Mouse (Mus musculus) neural tube, embryonic 11.5 days (tissue): Measurements from ENCODE around the gene Zfp872. TPM values are rescaled to one million over a fixed set of nuclear protein-coding genes. Genes with fewer than 3 reads are reported as not detected.
"Not testable (repeated sequence)": the region's sequence is repeated elsewhere in the genome, so short reads cannot be mapped to it uniquely, and the experiment has no call there.

Source experiments
- ATAC-seq: fragments of 200-750 bp; cut with Nextera tagmentation; 2 replicates; pipeline ENCODE4 v1.8.0; 2017; ENCODE audit warnings: moderate number of reproducible peaks, mild to moderate bottlenecking, moderate TSS enrichment, moderate library complexity; ENCODE audit not compliant: insufficient read depth, low FRiP score, low TSS enrichment
- DNase-seq: peaks from one replicate; pipeline ENCODE4 v3.0.0-alpha.2; 2015; ENCODE audit warnings: low spot score
- H3K27ac ChIP-seq: fragments of 300-500 bp; sonication (generic); 2 replicates; pipeline ENCODE4 v1.5.1; 2014; ENCODE audit warnings: low read depth, mild to moderate bottlenecking, low read length
- H3K27me3 ChIP-seq: fragments of 300-500 bp; sonication (generic); 2 replicates; pipeline ENCODE4 v1.6.1; 2014; ENCODE audit warnings: mild to moderate bottlenecking, low read length, mixed read lengths; ENCODE audit not compliant: control insufficient read depth, insufficient read depth
- H3K36me3 ChIP-seq: fragments of 300-500 bp; sonication (generic); 2 replicates; pipeline ENCODE4 v1.6.1; 2014; ENCODE audit warnings: mild to moderate bottlenecking, low read length, moderate library complexity, mixed read lengths; ENCODE audit not compliant: control insufficient read depth, insufficient read depth
- H3K4me1 ChIP-seq: fragments of 300-500 bp; sonication (generic); 2 replicates; pipeline ENCODE4 v1.6.1; 2014; ENCODE audit warnings: low read length, mixed read lengths; ENCODE audit not compliant: control insufficient read depth, insufficient read depth
- H3K4me2 ChIP-seq: fragments of 300-500 bp; sonication (generic); 2 replicates; pipeline ENCODE4 v1.6.1; 2014; ENCODE audit warnings: low read depth, mild to moderate bottlenecking, moderate library complexity
- H3K4me3 ChIP-seq: fragments of 300-500 bp; sonication (generic); 2 replicates; pipeline ENCODE4 v1.5.1; 2014; ENCODE audit warnings: low read depth, low read length
- H3K9ac ChIP-seq: fragments of 300-500 bp; sonication (generic); 2 replicates; pipeline ENCODE4 v1.6.1; 2014; ENCODE audit warnings: mild to moderate bottlenecking, low read length
- H3K9me3 ChIP-seq: fragments of 300-500 bp; sonication (generic); 2 replicates; pipeline ENCODE4 v1.6.1; 2016; ENCODE audit warnings: low read length; ENCODE audit not compliant: control insufficient read depth
- WGBS: fragments of 180-500 bp; shearing (Covaris S2); extraction: QIAGEN DNeasy Blood & Tissue Kit; methylation state at CpG from one replicate; pipeline ENCODE4 v1.1.7; 2014; 5-methylcytosine and 5-hydroxymethylcytosine counted together
- polyA plus RNA-seq: library from polyadenylated mRNA; unstranded; fragments of >200 nt; fragmentation: Nextera tagmentation; extraction: Ambion mirVana; gene quantifications from 2 replicates; pipeline ENCODE4 v1.2.1, GENCODE M21; 2014

Gene Zfp872
- polyA plus RNA-seq: 0.15 and 0.24 TPM in 2 replicates

DNA sequence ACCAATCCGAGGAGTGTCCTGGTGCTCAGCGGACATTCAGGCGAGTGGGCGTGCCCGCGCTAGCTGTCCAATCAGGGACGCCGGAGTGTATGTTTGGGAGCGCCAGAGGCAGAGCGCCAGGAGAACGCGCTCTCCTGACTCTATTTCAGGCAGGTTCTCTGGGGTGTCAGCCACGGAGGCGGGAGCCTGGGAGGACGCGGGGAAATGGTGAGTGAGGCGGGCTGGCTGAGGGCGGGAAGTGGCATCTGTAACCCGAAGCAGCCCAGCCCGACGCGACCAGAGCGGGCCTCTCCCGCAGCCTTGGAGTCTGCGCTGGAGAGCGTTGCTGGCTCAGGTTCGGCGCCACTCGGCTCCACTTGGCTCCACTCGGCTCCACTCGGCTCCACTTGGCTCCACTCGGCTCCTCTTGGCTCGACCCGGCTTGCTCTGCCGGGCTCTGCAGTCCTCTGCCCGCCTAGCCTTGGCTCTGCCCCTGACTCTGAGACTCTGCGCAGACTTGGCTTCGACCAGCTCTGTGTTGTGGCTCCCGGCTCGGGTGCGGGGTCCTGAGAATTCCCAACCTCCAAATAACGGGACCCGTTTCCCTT, at the start of gene Zfp872:
Zfp872 (plus strand) TSS at position 66 of the 587 bp plus-strand sequence.
- H3K4me1 ChIP-seq: no peaks in the 10 kb centered on the region
- DNase-seq (peak; percentile 62), ATAC-seq (peak; percentile 68; the same call in 1 of the 2 replicates)
- H3K36me3 ChIP-seq: no peaks in the 10 kb centered on the region
- peak within 1 kb of the TSS; percentile 47 for H3K9ac ChIP-seq
- H3K27ac ChIP-seq: no peak within 1 kb of the TSS
- H3K4me3 ChIP-seq: peak within 1 kb of the TSS; percentile 30
- H3K27me3 ChIP-seq: peaks cover 2% of the 10 kb centered on the region; the same call in 1 of the 2 replicates
- H3K9me3 ChIP-seq: peaks cover 3% of the 10 kb centered on the region; the same call in 1 of the 2 replicates
- peak within 1 kb of the TSS; percentile 44 for H3K4me2 ChIP-seq
- WGBS: 14% methylated on average over 43 of the region's 43 CpGs

DNA sequence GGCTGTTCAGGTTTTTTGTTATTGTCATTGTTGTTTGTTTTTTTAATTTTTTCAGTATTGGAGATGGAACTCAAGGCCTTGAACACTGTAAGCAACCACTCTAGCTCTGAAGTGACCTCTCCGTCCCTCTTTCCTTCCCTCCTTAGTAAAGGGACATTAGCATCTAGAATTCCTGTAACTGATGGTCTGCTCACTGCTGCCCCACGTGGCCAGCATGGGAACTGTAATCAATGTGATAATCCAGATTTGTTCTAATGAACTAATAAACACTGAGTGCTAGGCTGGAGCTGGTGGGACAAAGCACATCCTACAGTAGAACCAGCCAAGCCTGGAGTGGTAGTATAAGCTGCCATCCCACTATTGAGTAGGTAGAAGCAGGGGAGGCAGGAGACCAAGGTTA, 49.4 kb upstream of the Zfp872 start:
- Histone ChIP-seq H3K36me3 (no peaks in the 10 kb centered on the region), H3K4me2 (no peak overlapping the region), H3K4me1 (peaks cover 5% of the 10 kb centered on the region; the same call in 1 of the 2 replicates), H3K9ac (no peak overlapping the region), H3K27me3 (no peaks in the 10 kb centered on the region), H3K4me3 (no peak overlapping the region), H3K9me3 (no peaks in the 10 kb centered on the region), H3K27ac (no peak overlapping the region)
- DNase-seq: peak; percentile 55
- 26% methylated on average over 2 of the region's 2 CpGs for WGBS
- no peak for ATAC-seq

- ATAC-seq (no peak), DNase-seq (no peak)
- Histone ChIP-seq H3K4me2 (no peak overlapping the region), H3K27ac (no peak overlapping the region), H3K9me3 (no peaks in the 10 kb centered on the region), H3K36me3 (no peaks in the 10 kb centered on the region), H3K4me3 (no peak overlapping the region), H3K9ac (no peak overlapping the region), H3K27me3 (no peaks in the 10 kb centered on the region), H3K4me1 (peaks cover 5% of the 10 kb centered on the region; the same call in 1 of the 2 replicates)
- 87% methylated on average over 5 of the region's 5 CpGs for WGBS
Observed at GRCm38 (mm10) chr9:22139746-22140145, 48.1 kb upstream of the Zfp872 start.

- Histone ChIP-seq H3K9me3 (no peaks in the 10 kb centered on the region), H3K27me3 (no peaks in the 10 kb centered on the region), H3K27ac (no peak overlapping the region), H3K36me3 (no peaks in the 10 kb centered on the region), H3K4me2 (no peak overlapping the region), H3K4me3 (no peak overlapping the region), H3K9ac (no peak overlapping the region), H3K4me1 (no peaks in the 10 kb centered on the region)
- WGBS: 58% methylated on average over 17 of the region's 17 CpGs
- DNase-seq: peak; percentile 89
- ATAC-seq: peak; percentile 65; the same call in 1 of the 2 replicates
Observed at GRCm38 (mm10) chr9:22143108-22144037, 44.5 kb upstream of the Zfp872 start.

GRCm38 (mm10) chr9:22144304-22144965, 43.5 kb upstream of the Zfp872 start:
- no peak for DNase-seq
- Histone ChIP-seq H3K4me3 (no peak overlapping the region), H3K4me1 (no peaks in the 10 kb centered on the region), H3K9ac (no peak overlapping the region), H3K9me3 (no peaks in the 10 kb centered on the region), H3K36me3 (no peaks in the 10 kb centered on the region), H3K27me3 (no peaks in the 10 kb centered on the region), H3K27ac (no peak overlapping the region), H3K4me2 (no peak overlapping the region)
- 90% methylated on average over 7 of the region's 8 CpGs for WGBS
- ATAC-seq: no peak

DNA sequence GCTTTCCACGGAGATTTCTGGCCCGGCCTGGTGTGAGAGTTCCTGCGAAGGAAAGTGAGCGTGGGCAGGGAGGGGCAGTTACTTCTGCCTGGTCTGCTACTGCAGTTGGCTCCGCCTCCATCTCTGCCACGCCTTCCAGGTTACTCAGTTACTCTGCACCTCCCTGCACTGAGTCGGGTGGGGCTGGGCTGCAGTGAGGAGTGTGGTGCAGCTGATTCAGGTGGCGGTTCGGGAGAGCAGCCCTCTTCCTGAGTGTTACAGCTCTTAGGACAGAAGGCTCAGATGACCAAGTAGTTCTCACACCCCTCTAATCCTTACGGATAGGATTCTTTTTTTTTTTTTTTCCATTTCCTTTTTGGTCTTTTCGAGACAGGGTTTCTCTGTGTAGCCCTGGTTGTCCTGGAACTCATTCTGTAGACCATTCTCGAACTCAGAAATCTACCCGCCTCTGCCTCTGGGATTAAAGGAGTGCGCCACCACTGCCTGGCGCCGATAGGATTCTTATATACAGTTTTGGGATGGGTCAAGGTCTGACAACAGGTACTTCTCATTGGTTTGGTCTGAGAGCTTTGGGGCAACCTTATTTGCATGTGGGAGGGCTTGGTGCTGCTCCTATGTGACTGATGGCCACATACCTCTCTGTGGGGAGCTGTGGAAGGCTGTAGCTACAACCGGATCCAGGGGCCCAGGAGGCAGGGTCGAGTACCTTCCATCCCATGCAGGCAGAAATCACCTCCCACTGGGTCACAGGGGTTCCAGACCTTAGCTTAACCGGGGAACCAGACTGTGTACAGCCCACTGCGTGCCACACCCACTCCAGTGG, 38.3 kb upstream of the Zfp872 start:
- DNase-seq: no peak
- Histone ChIP-seq H3K9me3 (no peaks in the 10 kb centered on the region), H3K27ac (no peak overlapping the region), H3K9ac (no peak overlapping the region), H3K4me3 (no peak overlapping the region), H3K4me1 (no peaks in the 10 kb centered on the region), H3K27me3 (no peaks in the 10 kb centered on the region), H3K4me2 (no peak overlapping the region), H3K36me3 (no peaks in the 10 kb centered on the region)
- no peak for ATAC-seq
- WGBS: 78% methylated on average over 20 of the region's 20 CpGs

- not testable (repeated sequence) for H3K9me3 ChIP-seq, H3K36me3 ChIP-seq, H3K4me2 ChIP-seq, H3K27ac ChIP-seq, DNase-seq, H3K4me3 ChIP-seq, H3K27me3 ChIP-seq, H3K9ac ChIP-seq, H3K4me1 ChIP-seq, ATAC-seq
- 84% methylated on average over 7 of the region's 7 CpGs for WGBS
Observed at GRCm38 (mm10) chr9:22150249-22150693, 37.6 kb upstream of the Zfp872 start.

GRCm38 (mm10) chr9:22150946-22151345, 36.9 kb upstream of the Zfp872 start:
- no peaks in the 10 kb centered on the region for H3K4me1 ChIP-seq
- no peak for ATAC-seq
- 94% methylated on average over 2 of the region's 2 CpGs for WGBS
- H3K27ac ChIP-seq: no peak overlapping the region
- H3K9ac ChIP-seq: no peak overlapping the region
- no peak for DNase-seq
- H3K27me3 ChIP-seq: no peaks in the 10 kb centered on the region
- H3K9me3 ChIP-seq: no peaks in the 10 kb centered on the region
- no peak overlapping the region for H3K4me2 ChIP-seq
- H3K4me3 ChIP-seq: no peak overlapping the region
- no peaks in the 10 kb centered on the region for H3K36me3 ChIP-seq
